Mouse (Mus musculus): ENCODE data around the gene Cactin.

DNA sequence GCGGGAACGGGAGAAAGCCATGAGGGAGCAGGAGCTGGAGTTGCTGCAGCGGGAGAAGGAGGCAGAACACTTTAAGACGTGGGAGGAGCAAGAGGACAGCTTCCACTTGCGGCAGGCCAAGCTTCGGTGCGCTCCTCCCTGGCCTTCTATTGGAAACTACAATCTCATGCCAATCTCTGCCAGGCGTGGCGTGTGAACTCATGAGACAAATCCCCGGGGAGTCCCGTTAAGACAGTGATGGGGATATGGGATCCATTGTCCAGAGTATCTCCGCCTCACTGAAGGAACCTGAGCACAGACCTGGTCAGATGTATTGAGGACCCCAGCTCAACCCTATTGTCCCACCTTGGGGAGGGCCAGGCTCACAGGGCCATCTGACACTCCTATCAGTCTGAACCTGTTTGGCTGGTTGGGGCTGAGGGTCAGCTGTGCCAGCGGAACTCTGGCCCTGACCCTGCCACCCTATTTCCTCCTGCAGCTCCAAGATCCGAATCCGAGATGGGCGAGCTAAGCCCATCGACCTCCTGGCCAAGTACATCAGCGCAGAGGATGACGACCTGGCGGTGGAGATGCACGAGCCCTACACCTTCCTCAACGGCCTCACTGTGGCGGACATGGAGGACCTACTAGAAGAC lies 2.4 kb downstream of the Cactin start:
- no peak for TF ChIP-seq CTCF (conservative IDR thresholded peaks at IDR 0.05; ENCODE audit: low read length)
- TF ChIP-seq NANOG (IDR thresholded peaks at IDR 0.05; ENCODE audit: borderline replicate concordance, low read length), result no peak

Data from E14TG2a.4 (cell line).